Mouse (Mus musculus) layer of hippocampus, adult 11-12 months (tissue): Measurements from ENCODE around the gene Stx19.
A peak's percentile ranks its signal among the peaks of the same experiment; 100 is the strongest.

Source experiments
- DNase-seq: peaks from one replicate; pipeline ENCODE4 v3.0.0; 2022; ENCODE audit warnings: low spot score

Stx19 gene

DNA sequence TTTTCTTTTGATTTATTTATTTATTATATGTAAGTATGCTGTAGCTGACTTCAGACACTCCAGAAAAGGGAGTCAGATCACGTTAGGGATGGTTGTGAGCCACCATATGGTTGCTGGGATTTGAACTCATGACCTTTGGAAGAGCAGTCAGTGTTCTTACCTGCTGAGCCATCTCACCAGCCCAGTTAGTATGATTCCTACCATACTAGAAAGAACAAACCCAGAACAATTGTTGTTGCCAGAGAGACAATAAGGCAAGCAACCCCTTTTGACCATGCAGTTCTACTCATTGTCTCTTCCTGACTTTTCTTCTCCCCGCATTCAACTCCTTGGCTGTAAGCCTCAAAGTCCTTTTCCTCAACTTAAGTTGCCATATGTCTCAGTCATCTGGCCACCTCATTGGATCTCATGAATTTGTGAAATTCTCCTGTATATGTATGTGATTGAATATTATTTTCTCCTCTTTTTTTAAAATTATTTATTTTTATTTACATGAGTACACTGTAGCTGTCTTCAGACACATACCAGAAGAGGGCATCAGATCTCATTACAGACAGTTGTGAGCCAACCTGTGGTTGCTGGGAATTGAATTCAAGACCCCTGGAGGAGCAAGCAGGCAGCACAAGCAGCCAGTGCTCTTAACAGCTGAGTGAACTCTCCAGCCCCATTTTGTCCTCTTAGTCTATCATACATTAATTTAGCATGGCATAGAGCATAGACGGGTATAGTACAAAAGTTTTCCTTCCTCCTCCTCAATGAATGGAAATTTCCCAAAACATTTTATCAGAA, 38.2 kb downstream of the Stx19 start:
- DNase-seq: no peak

- no peak for DNase-seq
These were observed 39.2 kb downstream of the Stx19 start for GRCm38 (mm10) chr16:62853611-62854126.

DNA sequence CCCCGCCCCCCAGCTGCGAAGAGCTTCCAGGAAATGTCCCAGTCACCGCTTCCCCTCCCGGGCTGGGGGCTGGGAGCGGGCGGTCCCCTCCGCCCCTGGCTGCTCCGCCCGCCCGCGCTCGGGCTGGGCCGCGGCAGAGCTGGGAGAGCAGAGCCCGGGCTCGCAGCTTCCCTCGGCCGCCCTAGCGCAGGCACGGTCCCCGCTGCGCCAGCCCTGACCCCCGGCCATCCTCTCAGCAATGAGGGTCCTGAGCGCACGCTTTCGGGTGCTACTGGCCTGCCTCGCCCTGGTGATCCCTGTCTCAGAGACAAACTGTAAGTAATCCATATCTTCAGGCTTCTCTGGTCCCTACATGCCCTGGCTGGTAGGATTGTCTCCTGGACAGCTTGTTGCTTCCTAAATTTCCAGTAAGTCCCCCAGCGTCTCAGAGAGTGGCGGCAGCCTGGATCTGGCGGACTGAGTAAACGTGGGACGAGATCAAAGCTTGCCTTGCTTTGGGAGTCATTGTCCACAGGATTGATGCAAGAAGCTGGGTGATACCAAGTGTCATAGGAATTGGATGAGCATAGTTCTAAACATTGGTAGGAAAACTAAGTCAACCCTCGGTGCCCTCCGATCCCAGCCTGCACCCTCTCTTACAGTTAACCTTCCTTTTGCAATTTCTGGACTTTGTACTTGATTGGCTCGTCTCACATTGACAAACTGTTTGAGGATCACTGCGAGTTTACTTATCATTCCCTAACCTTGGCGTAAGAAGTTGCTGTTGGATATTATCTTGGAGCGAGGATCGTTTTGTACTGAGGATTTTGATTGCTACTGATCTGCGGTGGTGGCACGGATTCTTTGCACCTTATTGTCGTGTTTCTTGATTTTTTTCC, 40.0 kb downstream of the Stx19 start, which contains the start of gene Pros1:
TSS of gene Pros1 (plus strand) at position 117 of the 878 bp plus-strand sequence.
- DNase-seq: peak; percentile 41

DNA sequence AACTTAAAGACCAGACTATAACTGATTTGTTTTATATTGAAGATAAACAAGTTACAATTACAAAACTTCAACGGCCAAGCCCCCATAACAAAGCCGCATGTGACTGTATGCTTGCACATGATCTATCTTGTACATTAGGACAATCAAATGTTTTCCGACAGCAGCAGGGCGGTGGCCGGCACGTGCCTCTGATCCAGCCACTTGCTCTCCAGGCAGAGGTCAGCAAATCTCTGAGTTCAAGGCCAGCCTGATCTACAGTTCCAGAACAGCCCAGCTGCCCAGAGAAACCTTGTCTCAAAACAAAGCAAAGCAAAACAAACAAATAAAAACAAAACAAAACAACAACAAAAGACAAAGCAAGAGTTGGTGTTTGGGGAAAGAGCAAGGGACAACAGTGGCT, 40.9 kb downstream of the Stx19 start:
- no peak for DNase-seq

- DNase-seq: no peak
These were observed 41.8 kb downstream of the Stx19 start for GRCm38 (mm10) chr16:62856273-62856672.

DNA sequence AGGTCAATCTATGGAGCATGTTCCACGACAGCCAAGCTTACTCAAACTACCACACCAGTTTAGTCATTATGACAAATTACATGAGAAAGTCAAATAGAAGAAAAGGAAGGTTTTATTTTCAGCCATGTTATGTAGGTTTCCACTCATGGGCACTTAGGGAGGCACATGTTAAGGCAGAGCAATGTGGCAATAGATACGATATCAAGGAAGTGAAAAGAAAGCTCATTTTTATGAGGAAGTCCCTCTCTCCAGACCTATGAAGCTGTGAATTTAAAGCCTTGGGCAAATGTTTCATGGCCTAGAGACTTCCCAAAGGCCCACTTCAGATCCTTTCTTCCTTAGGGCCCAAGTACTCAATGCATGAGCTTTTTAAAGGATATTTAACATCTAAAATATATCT, 43.0 kb downstream of the Stx19 start:
- no peak for DNase-seq

GRCm38 (mm10) chr16:62858018-62858417, 43.5 kb downstream of the Stx19 start:
- DNase-seq: peak; percentile 21

- no peak for DNase-seq
These were observed 45.7 kb downstream of the Stx19 start for GRCm38 (mm10) chr16:62860140-62860539.

DNA sequence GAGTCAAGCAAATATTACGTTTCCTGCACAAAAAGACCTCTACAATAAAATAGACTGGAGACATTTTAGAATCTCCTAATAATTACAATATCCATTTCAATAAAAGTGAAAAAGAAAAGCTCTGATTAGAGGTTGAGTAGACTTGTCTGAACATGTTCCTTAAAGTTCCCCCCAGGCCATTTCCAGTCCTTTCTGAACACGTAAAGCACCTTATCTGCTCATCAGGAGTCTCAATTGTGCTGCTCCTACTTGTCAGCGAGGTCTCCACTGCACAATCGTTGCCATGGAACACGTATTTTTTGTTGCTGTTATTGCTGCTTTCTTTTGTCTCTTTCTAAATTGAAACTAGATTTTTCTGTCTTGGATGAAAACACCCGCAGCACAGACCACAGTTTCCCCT, 47.0 kb downstream of the Stx19 start:
- DNase-seq: no peak

- no peak for DNase-seq
These were observed 58.2 kb downstream of the Stx19 start for GRCm38 (mm10) chr16:62872688-62873117.

- DNase-seq: no peak
These were observed 58.7 kb downstream of the Stx19 start for GRCm38 (mm10) chr16:62873180-62873579.
